Mouse (Mus musculus): ENCODE data around the gene Cacnb3. TPM values are rescaled to one million over a fixed set of nuclear protein-coding genes. Genes with fewer than 3 reads are reported as not detected.

The Cacnb3 gene
- total and polyA plus RNA-seq, 2 experiments from 2014 or later = 139 to 191 TPM

DNA sequence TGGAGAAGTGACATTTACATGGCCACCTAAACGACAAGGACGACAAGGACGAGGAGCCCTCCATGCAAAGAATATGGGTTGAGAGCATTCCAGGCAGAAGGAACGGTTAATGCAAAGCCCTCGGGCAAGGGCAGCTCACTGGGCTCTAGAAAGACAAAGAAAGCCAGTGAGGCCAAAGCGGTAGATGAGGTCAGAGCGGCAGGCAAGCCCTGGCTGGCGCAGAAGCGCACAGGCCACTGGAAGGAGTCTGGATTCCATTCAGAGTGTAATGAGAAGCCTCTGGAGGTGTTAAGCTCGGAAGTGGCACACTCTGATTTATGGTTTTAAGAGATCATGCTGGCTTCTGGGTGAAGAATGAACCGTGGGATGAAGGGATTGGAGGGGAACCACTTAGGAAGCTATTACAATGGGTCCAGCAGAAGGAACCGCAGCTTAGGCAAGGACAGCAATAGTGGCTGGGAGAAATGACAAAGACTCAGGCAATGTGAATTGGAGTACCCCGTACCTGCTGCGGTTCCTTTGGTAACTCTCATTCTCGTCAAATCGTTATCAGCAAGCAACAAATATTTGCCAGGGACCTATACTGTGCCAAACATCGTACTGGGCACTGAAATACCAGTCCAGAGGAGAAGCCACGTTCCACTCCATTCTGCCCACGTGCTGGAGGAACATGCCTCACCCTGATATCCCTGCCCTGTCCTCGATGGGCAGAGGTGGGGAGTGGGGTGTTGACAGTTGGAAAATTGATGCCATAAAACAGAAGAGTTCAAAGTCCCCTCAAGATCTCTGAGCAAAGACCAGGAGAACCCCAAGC is 14.1 kb upstream of the Cacnb3 start:
- no peak for TF ChIP-seq CTCF (IDR thresholded peaks at IDR 0.05; ENCODE audit: low read depth)
- Histone ChIP-seq H3K36me3 (ENCODE audit: insufficient read depth) (no peaks in the 10 kb centered on the region), H3K9me3 (ENCODE audit: low read length) (no peaks in the 10 kb centered on the region), H3K4me2 (ENCODE audit: low read depth) (no peak overlapping the region), H3K27ac (ENCODE audit: low read depth, low read length) (no peak overlapping the region), H3K27me3 (ENCODE audit: insufficient read depth, low read length) (no peaks in the 10 kb centered on the region), H3K4me1 (ENCODE audit: insufficient read depth) (no peaks in the 10 kb centered on the region), H3K9ac (no peak overlapping the region), H3K4me3 (ENCODE audit: low read depth, low read length) (no peak overlapping the region)
- DNase-seq = no peak
- WGBS = 36% methylated on average over 20 of the region's 20 CpGs
- no peak for ATAC-seq

DNA sequence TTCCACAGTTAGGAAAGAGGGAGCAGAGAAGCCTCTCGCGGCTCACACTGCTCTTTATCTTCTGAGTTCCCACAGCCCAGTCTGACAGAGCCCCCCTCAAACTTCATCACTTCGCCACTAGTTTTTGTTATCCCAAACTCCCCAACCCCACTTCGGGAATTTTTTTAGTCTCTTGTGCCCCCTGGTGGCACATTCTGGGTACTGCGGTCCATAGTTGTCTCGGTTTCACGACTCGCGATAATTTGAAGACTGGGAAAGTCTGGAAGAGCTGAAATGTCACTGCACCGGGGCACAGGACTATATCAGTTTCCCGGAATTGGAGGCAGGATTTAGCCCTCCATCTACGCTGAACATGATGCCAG is 13.5 kb upstream of the Cacnb3 start:
- Histone ChIP-seq H3K9ac (no peak overlapping the region), H3K4me1 (ENCODE audit: insufficient read depth) (no peaks in the 10 kb centered on the region), H3K27ac (ENCODE audit: low read depth, low read length) (no peak overlapping the region), H3K36me3 (ENCODE audit: insufficient read depth) (no peaks in the 10 kb centered on the region), H3K4me2 (ENCODE audit: low read depth) (no peak overlapping the region), H3K9me3 (ENCODE audit: low read length) (no peaks in the 10 kb centered on the region), H3K27me3 (ENCODE audit: insufficient read depth, low read length) (no peaks in the 10 kb centered on the region), H3K4me3 (ENCODE audit: low read depth, low read length) (no peak overlapping the region)
- DNase-seq (peak; percentile 92), ATAC-seq (peak; percentile 74)
- TF ChIP-seq CTCF (IDR thresholded peaks at IDR 0.05; ENCODE audit: low read depth) = peak; percentile 92
- under 1% methylated on average over 12 of the region's 12 CpGs for WGBS

- Histone ChIP-seq H3K36me3 (ENCODE audit: insufficient read depth) (no peaks in the 10 kb centered on the region), H3K27me3 (ENCODE audit: insufficient read depth, low read length) (no peaks in the 10 kb centered on the region), H3K4me1 (ENCODE audit: insufficient read depth) (no peaks in the 10 kb centered on the region), H3K9ac (no peak overlapping the region), H3K4me3 (ENCODE audit: low read depth, low read length) (no peak overlapping the region), H3K4me2 (ENCODE audit: low read depth) (no peak overlapping the region), H3K9me3 (ENCODE audit: low read length) (no peaks in the 10 kb centered on the region), H3K27ac (ENCODE audit: low read depth, low read length) (no peak overlapping the region)
- ATAC-seq (no peak), DNase-seq (no peak)
- WGBS = 8% methylated on average over 7 of the region's 7 CpGs
- TF ChIP-seq CTCF (IDR thresholded peaks at IDR 0.05; ENCODE audit: low read depth) = no peak
These were observed 8.4 kb upstream of the Cacnb3 start for GRCm38 (mm10) chr15:98622199-98622598.

DNA sequence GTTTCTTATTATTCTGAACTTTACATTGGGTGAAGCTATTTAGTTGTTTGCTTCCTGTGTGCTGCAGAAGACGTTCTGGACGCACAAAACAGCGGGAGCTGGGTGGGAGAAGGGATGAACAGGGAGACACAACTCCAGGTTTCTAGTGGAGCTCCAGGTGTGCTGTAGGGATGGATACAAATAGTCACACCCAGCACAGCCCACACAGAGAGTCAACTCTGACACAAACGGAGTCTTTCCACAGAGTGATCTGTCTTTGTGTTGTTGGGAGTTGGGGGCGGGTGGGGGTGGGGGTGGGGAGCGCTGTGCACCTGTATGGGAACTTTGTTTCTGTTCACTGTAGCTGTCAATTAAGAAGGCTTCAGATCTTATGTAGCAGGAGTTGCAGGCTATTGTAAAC is 7.9 kb upstream of the Cacnb3 start:
- Histone ChIP-seq H3K9ac (no peak overlapping the region), H3K9me3 (ENCODE audit: low read length) (no peaks in the 10 kb centered on the region), H3K4me2 (ENCODE audit: low read depth) (no peak overlapping the region), H3K27ac (ENCODE audit: low read depth, low read length) (no peak overlapping the region), H3K27me3 (ENCODE audit: insufficient read depth, low read length) (no peaks in the 10 kb centered on the region), H3K4me1 (ENCODE audit: insufficient read depth) (no peaks in the 10 kb centered on the region), H3K36me3 (ENCODE audit: insufficient read depth) (no peaks in the 10 kb centered on the region), H3K4me3 (ENCODE audit: low read depth, low read length) (no peak overlapping the region)
- no peak for TF ChIP-seq CTCF (IDR thresholded peaks at IDR 0.05; ENCODE audit: low read depth)
- ATAC-seq (no peak), DNase-seq (no peak)
- 18% methylated on average over 6 of the region's 6 CpGs for WGBS

DNA sequence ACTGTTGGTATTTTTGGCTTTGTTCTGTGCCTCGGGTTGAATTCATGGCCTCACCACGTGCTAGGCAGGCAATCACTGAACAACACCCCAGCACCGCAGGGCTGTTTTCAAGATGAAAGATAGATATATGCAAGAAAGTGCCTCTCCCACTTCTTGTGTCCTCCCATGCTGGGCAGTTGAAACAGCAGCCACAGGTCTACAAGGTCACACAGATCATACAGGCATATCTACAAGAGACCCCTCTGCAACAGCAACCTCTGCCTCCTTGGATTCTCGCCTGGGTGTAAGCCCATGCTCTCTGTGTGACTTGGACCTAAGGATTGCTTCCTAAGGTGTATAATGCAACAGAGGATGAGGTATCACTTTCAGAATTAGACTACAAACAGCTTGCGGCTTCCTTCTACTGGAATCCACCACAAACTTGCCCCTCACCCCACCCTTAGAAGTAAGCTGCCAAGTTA is 7.2 kb upstream of the Cacnb3 start:
- no peak for TF ChIP-seq CTCF (IDR thresholded peaks at IDR 0.05; ENCODE audit: low read depth)
- Histone ChIP-seq H3K4me1 (ENCODE audit: insufficient read depth) (peaks cover 3% of the 10 kb centered on the region; the same call in 1 of the 2 replicates), H3K4me2 (ENCODE audit: low read depth) (no peak overlapping the region), H3K9me3 (ENCODE audit: low read length) (no peaks in the 10 kb centered on the region), H3K27ac (ENCODE audit: low read depth, low read length) (no peak overlapping the region), H3K4me3 (ENCODE audit: low read depth, low read length) (no peak overlapping the region), H3K27me3 (ENCODE audit: insufficient read depth, low read length) (no peaks in the 10 kb centered on the region), H3K36me3 (ENCODE audit: insufficient read depth) (no peaks in the 10 kb centered on the region), H3K9ac (no peak overlapping the region)
- 57% methylated on average over 5 of the region's 5 CpGs for WGBS
- no peak for DNase-seq
- no peak for ATAC-seq

- no peak overlapping the region for H3K27ac ChIP-seq (ENCODE audit: low read depth, low read length)
- H3K27me3 ChIP-seq (ENCODE audit: insufficient read depth, low read length) = no peaks in the 10 kb centered on the region
- TF ChIP-seq CTCF (IDR thresholded peaks at IDR 0.05; ENCODE audit: low read depth) = no peak
- no peak overlapping the region for H3K4me2 ChIP-seq (ENCODE audit: low read depth)
- DNase-seq = no peak
- H3K4me3 ChIP-seq (ENCODE audit: low read depth, low read length) = no peak overlapping the region
- WGBS = 26% methylated on average over 8 of the region's 8 CpGs
- no peaks in the 10 kb centered on the region for H3K9me3 ChIP-seq (ENCODE audit: low read length)
- no peak for ATAC-seq
- H3K9ac ChIP-seq = no peak overlapping the region
- peaks cover 11% of the 10 kb centered on the region for H3K4me1 ChIP-seq (ENCODE audit: insufficient read depth)
- H3K36me3 ChIP-seq (ENCODE audit: insufficient read depth) = no peaks in the 10 kb centered on the region
These were observed 4.6 kb upstream of the Cacnb3 start for GRCm38 (mm10) chr15:98626078-98626477.

DNA sequence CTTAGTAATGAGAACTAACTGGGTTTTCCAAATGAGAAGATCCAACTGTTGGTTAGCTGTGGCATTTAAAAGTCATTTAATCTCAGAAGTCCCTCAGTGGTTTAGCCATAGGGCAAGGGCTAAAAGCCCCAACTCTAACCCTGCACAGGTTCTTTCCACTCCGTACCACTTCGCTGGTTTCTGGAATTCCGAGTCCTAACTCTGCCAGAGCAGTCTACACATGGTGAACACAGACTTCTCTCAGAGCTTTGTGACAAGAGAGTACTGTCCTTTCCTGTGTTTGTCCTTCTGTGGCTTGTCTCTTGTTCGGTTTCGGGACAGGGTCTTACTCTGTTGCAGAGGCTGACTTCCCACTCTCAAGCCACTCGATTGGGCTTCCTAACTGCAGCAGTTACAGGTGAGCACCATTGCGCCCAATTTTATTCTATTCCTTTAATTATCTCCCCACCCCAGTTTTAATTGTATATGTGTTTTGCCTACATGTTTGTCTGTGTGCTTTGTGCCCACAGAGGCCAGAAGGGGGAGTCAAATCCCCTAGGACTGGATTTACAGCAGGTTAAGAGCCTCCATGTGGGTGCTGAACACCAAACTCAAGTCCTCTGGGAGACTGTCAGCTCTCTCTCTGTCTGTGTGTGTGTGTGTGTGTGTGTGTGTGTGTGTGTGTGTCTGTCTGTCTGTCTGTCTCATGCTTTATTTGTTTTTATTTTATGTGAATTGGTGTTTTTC is 4.0 kb upstream of the Cacnb3 start:
- H3K4me2 ChIP-seq (ENCODE audit: low read depth) = no peak overlapping the region
- DNase-seq (no peak), ATAC-seq (no peak)
- 80% methylated on average over 7 of the region's 7 CpGs for WGBS
- TF ChIP-seq CTCF (IDR thresholded peaks at IDR 0.05; ENCODE audit: low read depth) = 0 out of 2 replicates have a peak, but pooled peaks have one; percentile 6
- no peaks in the 10 kb centered on the region for H3K9me3 ChIP-seq (ENCODE audit: low read length)
- no peaks in the 10 kb centered on the region for H3K27me3 ChIP-seq (ENCODE audit: insufficient read depth, low read length)
- H3K9ac ChIP-seq = no peak overlapping the region
- H3K36me3 ChIP-seq (ENCODE audit: insufficient read depth) = no peaks in the 10 kb centered on the region
- H3K27ac ChIP-seq (ENCODE audit: low read depth, low read length) = no peak overlapping the region
- no peak overlapping the region for H3K4me3 ChIP-seq (ENCODE audit: low read depth, low read length)
- peaks cover 11% of the 10 kb centered on the region for H3K4me1 ChIP-seq (ENCODE audit: insufficient read depth)
